Mouse (Mus musculus) CH12.LX (cell line): ENCODE measurements around the gene Trhde. TPM values are rescaled to one million over a fixed set of nuclear protein-coding genes. Genes with fewer than 3 reads are reported as not detected.

Source experiments
- DNase-seq: peaks from one replicate; pipeline ENCODE4 v3.0.0-alpha.2; 2013; ENCODE audit errors: extremely low read depth
- H3K27ac ChIP-seq: 2 replicates; pipeline ENCODE4 v1.5.1; 2012; ENCODE audit warnings: low read depth, mild to moderate bottlenecking, control low read depth, moderate library complexity; ENCODE audit not compliant: insufficient read depth
- H3K27me3 ChIP-seq: replicated peaks from 2 replicates; pipeline ENCODE3; 2012; ENCODE audit warnings: inconsistent platforms
- H3K36me3 ChIP-seq, 2 experiments: replicated peaks in 1 of 2; 2 replicates each; pipeline versions ENCODE3 to v1.6.1; 2012; ENCODE audit warnings: inconsistent platforms in 1 of 2, low read length in 1 of 2, mild to moderate bottlenecking in 1 of 2, mixed read lengths in 1 of 2, moderate library complexity in 1 of 2; ENCODE audit not compliant: control insufficient read depth in 1 of 2, insufficient read depth in 1 of 2
- H3K4me1 ChIP-seq, 2 experiments: 2 replicates each; pipeline ENCODE4 v1.6.1; 2012; ENCODE audit warnings: inconsistent platforms in 1 of 2, moderate library complexity in 1 of 2; ENCODE audit not compliant: insufficient read depth in 2 of 2, control insufficient read depth in 1 of 2
- H3K4me2 ChIP-seq: 2 replicates; pipeline ENCODE4 v1.6.1; 2012; ENCODE audit warnings: low read depth, mild to moderate bottlenecking, control low read depth; ENCODE audit not compliant: poor library complexity, insufficient read depth, severe bottlenecking
- H3K4me3 ChIP-seq, 3 experiments: fragments of 150-350 bp in 1 of 3; sonication (generic) in 1 of 3; replicated peaks in 1 of 3; 2 replicates each; pipeline versions ENCODE3 to v1.5.1; 2011 to 2012; ENCODE audit warnings: low read depth in 2 of 3, low read length in 2 of 3, mild to moderate bottlenecking in 2 of 3, moderate library complexity in 2 of 3, control low read depth in 1 of 3, improper control_type of control experiment in 1 of 3, inconsistent platforms in 1 of 3, mixed read lengths in 1 of 3; ENCODE audit not compliant: poor library complexity in 1 of 3
- H3K79me2 ChIP-seq: replicated peaks from 2 replicates; pipeline ENCODE4 v1.6.1; 2012; ENCODE audit warnings: mild to moderate bottlenecking, moderate library complexity; ENCODE audit not compliant: control insufficient read depth, poor library complexity, insufficient read depth, severe bottlenecking; ENCODE audit errors: extremely low read depth
- H3K9ac ChIP-seq: 2 replicates; pipeline ENCODE4 v1.6.1; 2012; ENCODE audit warnings: low read depth, mild to moderate bottlenecking, control low read depth, moderate library complexity; ENCODE audit not compliant: insufficient read depth
- H3K9me3 ChIP-seq: replicated peaks from 2 replicates; pipeline ENCODE3; 2012; ENCODE audit warnings: low read length, inconsistent platforms, mixed read lengths
- CHD1 ChIP-seq: IDR thresholded peaks from 2 replicates; pipeline ENCODE4 v1.6.1; 2012; ENCODE audit warnings: low read depth, low read length, improper control_type of control experiment, inconsistent platforms
- CTCF ChIP-seq, 2 experiments: IDR thresholded peaks in 1 of 2; conservative IDR thresholded peaks in 1 of 2; 2 replicates each; pipeline ENCODE4 v1.5.1; 2011 to 2012; ENCODE audit warnings: low read depth in 2 of 2, low read length in 2 of 2, improper control_type of control experiment in 1 of 2, inconsistent platforms in 1 of 2, mild to moderate bottlenecking in 1 of 2, moderate library complexity in 1 of 2
- IRF4 ChIP-seq: IDR thresholded peaks from 2 replicates; pipeline ENCODE4 v1.6.1; 2014; ENCODE audit warnings: low read depth, mild to moderate bottlenecking, inconsistent platforms, low read length, improper control_type of control experiment
- JUN ChIP-seq: IDR thresholded peaks from 2 replicates; pipeline ENCODE4 v1.6.1; 2011; ENCODE audit warnings: low read depth, mild to moderate bottlenecking, low read length, improper control_type of control experiment, moderate library complexity; ENCODE audit not compliant: insufficient read depth
- JUND ChIP-seq: conservative IDR thresholded peaks from 2 replicates; pipeline ENCODE4 v1.6.1; 2011; ENCODE audit warnings: low read depth, low read length, improper control_type of control experiment
- KAT2A ChIP-seq: IDR thresholded peaks from 2 replicates; pipeline ENCODE4 v1.6.1; 2012; ENCODE audit warnings: low read length, improper control_type of control experiment, inconsistent platforms; ENCODE audit not compliant: insufficient replicate concordance
- MAFK ChIP-seq: IDR thresholded peaks from 2 replicates; pipeline ENCODE4 v1.6.1; 2011; ENCODE audit warnings: low read length, improper control_type of control experiment; ENCODE audit not compliant: insufficient replicate concordance
- MEF2A ChIP-seq: IDR thresholded peaks from 2 replicates; pipeline ENCODE4 v1.6.1; 2014; ENCODE audit warnings: low read depth, mild to moderate bottlenecking, inconsistent platforms, low read length, improper control_type of control experiment, borderline replicate concordance
- PAX5 ChIP-seq: IDR thresholded peaks from 2 replicates; pipeline ENCODE4 v1.6.1; 2012; ENCODE audit warnings: low read length, inconsistent platforms, mixed read lengths
- POLR2AphosphoS2 ChIP-seq: IDR thresholded peaks from 2 replicates; pipeline ENCODE4 v1.6.1; 2011; ENCODE audit warnings: low read depth, low read length, improper control_type of control experiment
- RCOR1 ChIP-seq: conservative IDR thresholded peaks from 2 replicates; pipeline ENCODE4 v1.6.1; 2012; ENCODE audit warnings: low read depth, mild to moderate bottlenecking, inconsistent platforms, low read length, improper control_type of control experiment
- SMC3 ChIP-seq: IDR thresholded peaks from 2 replicates; pipeline ENCODE4 v1.6.1; 2011; ENCODE audit warnings: low read depth, low read length, improper control_type of control experiment
- TCF12 ChIP-seq: IDR thresholded peaks from 2 replicates; pipeline ENCODE4 v1.6.1; 2014; ENCODE audit warnings: low read depth, mild to moderate bottlenecking, inconsistent platforms, low read length, improper control_type of control experiment
- USF1 ChIP-seq: IDR thresholded peaks from 2 replicates; pipeline ENCODE4 v1.6.1; 2014; ENCODE audit warnings: low read depth, mild to moderate bottlenecking, inconsistent platforms, low read length, improper control_type of control experiment
- USF2 ChIP-seq: conservative IDR thresholded peaks from 2 replicates; pipeline ENCODE4 v1.6.1; 2011; ENCODE audit warnings: low read depth, low read length, improper control_type of control experiment
- ZMIZ1 ChIP-seq: IDR thresholded peaks from 2 replicates; pipeline ENCODE4 v1.6.1; 2012; ENCODE audit warnings: low read depth, mild to moderate bottlenecking, inconsistent platforms, low read length, improper control_type of control experiment
- ZNF384 ChIP-seq: IDR thresholded peaks from 2 replicates; pipeline ENCODE4 v1.6.1; 2012; ENCODE audit warnings: low read depth, low read length, improper control_type of control experiment, inconsistent platforms
- dilution Hi-C: fragments of 300-500 bp; cut with MboI; formaldehyde crosslinking; loops from 2 replicates; pipeline ENCODE4 v1.14.3; 2020; ENCODE audit warnings: low sequenced_read_pairs; ENCODE audit not compliant: extremely low pct_unique_long_range_greater_than_20kb, extremely low pct_ligation_motif_present
- in situ Hi-C: fragments of 300-500 bp; cut with MboI; formaldehyde crosslinking; loops from 3 replicates; pipeline ENCODE4 v1.14.3; 2019; ENCODE audit warnings: low sequenced_read_pairs, low pct_ligation_motif_present, low pct_unique_long_range_greater_than_20kb, mixed read lengths
- polyA plus RNA-seq: library from polyadenylated mRNA; unstranded; fragments of >175 nt; gene quantifications from 2 replicates; pipeline ENCODE4 v1.2.1, GENCODE M21; 2012; ENCODE audit warnings: low read depth; ENCODE audit not compliant: insufficient read length
- total RNA-seq, 2 experiments: library from RNA; depleted of rRNA; stranded (reverse); fragments of 300-350 nt in 1 of 2; fragments of >200 nt in 1 of 2; gene quantifications; 2 replicates each; pipeline ENCODE4 v1.2.3; 2012 to 2014

The Trhde gene
- total and polyA plus RNA-seq, 3 experiments = not detected

- Histone ChIP-seq H3K79me2 (no peaks in the 10 kb centered on the region), H3K4me1 (no peaks in the 10 kb centered on the region), H3K4me3 (no peak overlapping the region), H3K27me3 (no peaks in the 10 kb centered on the region), H3K9ac (no peak overlapping the region), H3K27ac (no peak overlapping the region), H3K36me3 (no peaks in the 10 kb centered on the region), H3K9me3 (peaks cover 18% of the 10 kb centered on the region), H3K4me2 (no peak overlapping the region)
- DNase-seq = no peak
- TF ChIP-seq PAX5 (no peak), MAFK (no peak), USF1 (no peak)
- dilution Hi-C loops = no loop called here
- in situ Hi-C loops = no loop called here
Measured at GRCm38 (mm10) chr10:114801457-114802160, 498 bp downstream of the Trhde start.

- Histone ChIP-seq H3K27me3 (no peaks in the 10 kb centered on the region), H3K36me3 (no peaks in the 10 kb centered on the region), H3K4me3 (no peak overlapping the region), H3K9ac (no peak overlapping the region), H3K79me2 (no peaks in the 10 kb centered on the region), H3K4me1 (no peaks in the 10 kb centered on the region), H3K9me3 (peaks cover 18% of the 10 kb centered on the region), H3K27ac (no peak overlapping the region), H3K4me2 (no peak overlapping the region)
- dilution Hi-C loops = no loop called here
- in situ Hi-C loops = no loop called here
- no peak for DNase-seq
- no peak for TF ChIP-seq ZMIZ1
- no peak for TF ChIP-seq CHD1
- no peak for TF ChIP-seq RCOR1
- no peak for TF ChIP-seq MEF2A
- no peak for TF ChIP-seq IRF4
- no peak for TF ChIP-seq KAT2A
- TF ChIP-seq CTCF (conservative IDR thresholded peaks at IDR 0.05 in 1 of 2, IDR thresholded peaks at IDR 0.05 in 1 of 2; ENCODE audit: low read depth in 2 of 2, low read length in 2 of 2) = no peak
- TF ChIP-seq TCF12 = no peak
- TF ChIP-seq JUN = no peak
- no peak for TF ChIP-seq JUND
- no peak for TF ChIP-seq ZNF384
- no peak for TF ChIP-seq USF2
- no peak for TF ChIP-seq POLR2AphosphoS2
- no peak for TF ChIP-seq PAX5
- no peak for TF ChIP-seq SMC3
Measured at GRCm38 (mm10) chr10:114800331-114801304, 1.5 kb downstream of the Trhde start.
